Mouse (Mus musculus) stomach, embryonic 16.5 days (tissue): ENCODE data around the gene Gtf2h1. TPM values are rescaled to one million over a fixed set of nuclear protein-coding genes. Genes with fewer than 3 reads are reported as not detected.
"Not testable (repeated sequence)": the region's sequence is repeated elsewhere in the genome, so short reads cannot be mapped to it uniquely, and the experiment has no call there.

Experiments
- ATAC-seq: fragments of 200-750 bp; cut with Nextera tagmentation; 2 replicates; pipeline ENCODE4 v1.8.0; 2017; ENCODE audit warnings: moderate number of reproducible peaks, moderate TSS enrichment; ENCODE audit not compliant: insufficient read depth, low FRiP score
- H3K27ac ChIP-seq: fragments of 300-500 bp; sonication (generic); 2 replicates; pipeline ENCODE4 v1.5.1; 2014; ENCODE audit warnings: low read length
- H3K27me3 ChIP-seq: fragments of 300-500 bp; sonication (generic); 2 replicates; pipeline ENCODE4 v1.6.1; 2014; ENCODE audit warnings: low read length, control low read depth, mixed read lengths; ENCODE audit not compliant: control insufficient read depth, insufficient read depth
- H3K36me3 ChIP-seq: fragments of 300-500 bp; sonication (generic); 2 replicates; pipeline ENCODE4 v1.6.1; 2014; ENCODE audit warnings: low read length; ENCODE audit not compliant: control insufficient read depth, insufficient read depth
- H3K4me1 ChIP-seq: fragments of 300-500 bp; sonication (generic); 2 replicates; pipeline ENCODE4 v1.6.1; 2014; ENCODE audit warnings: low read length, control low read depth, mixed read lengths; ENCODE audit not compliant: control insufficient read depth, insufficient read depth
- H3K4me2 ChIP-seq: fragments of 300-500 bp; sonication (generic); 2 replicates; pipeline ENCODE4 v1.6.1; 2014; ENCODE audit warnings: low read depth, low read length, mixed read lengths
- H3K4me3 ChIP-seq: fragments of 300-500 bp; sonication (generic); replicated peaks from 2 replicates; pipeline ENCODE4 v1.5.1; 2014; ENCODE audit warnings: mild to moderate bottlenecking, low read length
- H3K9ac ChIP-seq: fragments of 300-500 bp; sonication (generic); 2 replicates; pipeline ENCODE4 v1.6.1; 2014; ENCODE audit warnings: low read length
- H3K9me3 ChIP-seq: fragments of 300-500 bp; sonication (generic); replicated peaks from 2 replicates; pipeline ENCODE4 v1.6.1; 2016; ENCODE audit warnings: low read length, control low read depth; ENCODE audit not compliant: control insufficient read depth
- WGBS: fragments of 180-500 bp; shearing (Covaris S2); extraction: QIAGEN DNeasy Blood & Tissue Kit; methylation state at CpG from one replicate; pipeline ENCODE4 v1.1.7; 2014; 5-methylcytosine and 5-hydroxymethylcytosine counted together
- polyA plus RNA-seq: library from polyadenylated mRNA; unstranded; fragments of >200 nt; fragmentation: Nextera tagmentation; extraction: Ambion mirVana; gene quantifications from 2 replicates; pipeline ENCODE4 v1.2.1, GENCODE M21; 2015

Gene Gtf2h1
- polyA plus RNA-seq, 1 experiment from 2014 or later = 51.6 TPM

GRCm38 (mm10) chr7:46827046-46827802, 31.3 kb downstream of the Gtf2h1 start:
- Histone ChIP-seq H3K9ac (no peak overlapping the region), H3K36me3 (peaks cover 10% of the 10 kb centered on the region), H3K9me3 (no peaks in the 10 kb centered on the region), H3K4me2 (no peak overlapping the region), H3K4me3 (no peak overlapping the region), H3K27ac (no peak overlapping the region), H3K4me1 (0 out of 2 replicates have a peak, but pooled peaks cover 4% of the 10 kb centered on the region), H3K27me3 (no peaks in the 10 kb centered on the region)
- WGBS = 52% methylated on average over 20 of the region's 20 CpGs
- ATAC-seq = no peak

- peaks cover 4% of the 10 kb centered on the region; the same call in 1 of the 2 replicates for H3K36me3 ChIP-seq
- no peak overlapping the region for H3K4me3 ChIP-seq
- no peak overlapping the region for H3K4me2 ChIP-seq
- no peaks in the 10 kb centered on the region for H3K9me3 ChIP-seq
- H3K27ac ChIP-seq = no peak overlapping the region
- no peaks in the 10 kb centered on the region for H3K27me3 ChIP-seq
- H3K4me1 ChIP-seq = 0 out of 2 replicates have a peak, but pooled peaks cover 4% of the 10 kb centered on the region
- no peak overlapping the region for H3K9ac ChIP-seq
- no peak for ATAC-seq
- WGBS = 84% methylated on average over 2 of the region's 2 CpGs
Observed at GRCm38 (mm10) chr7:46827803-46828184, 31.9 kb downstream of the Gtf2h1 start.

GRCm38 (mm10) chr7:46829911-46830310, 34.0 kb downstream of the Gtf2h1 start:
- H3K4me2 ChIP-seq = no peak overlapping the region
- H3K9ac ChIP-seq = no peak overlapping the region
- no peaks in the 10 kb centered on the region for H3K36me3 ChIP-seq
- H3K4me1 ChIP-seq = 0 out of 2 replicates have a peak, but pooled peaks cover 6% of the 10 kb centered on the region
- no peak for ATAC-seq
- no peaks in the 10 kb centered on the region for H3K27me3 ChIP-seq
- no peaks in the 10 kb centered on the region for H3K9me3 ChIP-seq
- H3K4me3 ChIP-seq = no peak overlapping the region
- WGBS = 81% methylated on average over 12 of the region's 12 CpGs
- no peak overlapping the region for H3K27ac ChIP-seq

- Histone ChIP-seq H3K9ac (no peak overlapping the region), H3K27me3 (no peaks in the 10 kb centered on the region), H3K4me3 (no peak overlapping the region), H3K4me1 (0 out of 2 replicates have a peak, but pooled peaks cover 6% of the 10 kb centered on the region), H3K27ac (peak overlapping the region; percentile 21; the same call in 1 of the 2 replicates), H3K9me3 (no peaks in the 10 kb centered on the region), H3K4me2 (no peak overlapping the region), H3K36me3 (no peaks in the 10 kb centered on the region)
- WGBS = 50% methylated on average over 13 of the region's 13 CpGs
- 0 out of 2 replicates have a peak, but pooled peaks have one; percentile 22 for ATAC-seq
Observed at GRCm38 (mm10) chr7:46830799-46831590, 35.1 kb downstream of the Gtf2h1 start.

- Histone ChIP-seq H3K4me3 (no peak overlapping the region), H3K4me2 (no peak overlapping the region), H3K27ac (no peak overlapping the region), H3K4me1 (0 out of 2 replicates have a peak, but pooled peaks cover 6% of the 10 kb centered on the region), H3K27me3 (no peaks in the 10 kb centered on the region), H3K9ac (no peak overlapping the region), H3K36me3 (no peaks in the 10 kb centered on the region), H3K9me3 (no peaks in the 10 kb centered on the region)
- 78% methylated on average over 8 of the region's 8 CpGs for WGBS
- ATAC-seq = no peak
Observed at GRCm38 (mm10) chr7:46831693-46832092, 35.8 kb downstream of the Gtf2h1 start.

GRCm38 (mm10) chr7:46832112-46832810, 36.4 kb downstream of the Gtf2h1 start:
- H3K9me3 ChIP-seq, H3K36me3 ChIP-seq, H3K27me3 ChIP-seq, H3K4me3 ChIP-seq, H3K4me1 ChIP-seq, H3K27ac ChIP-seq, H3K9ac ChIP-seq, H3K4me2 ChIP-seq, ATAC-seq: not testable (repeated sequence)
- 88% methylated on average over 11 of the region's 11 CpGs for WGBS

GRCm38 (mm10) chr7:46833266-46833665, 37.4 kb downstream of the Gtf2h1 start:
- Histone ChIP-seq H3K9ac (no peak overlapping the region), H3K9me3 (no peaks in the 10 kb centered on the region), H3K4me1 (peaks cover 13% of the 10 kb centered on the region), H3K4me2 (no peak overlapping the region), H3K27ac (peak overlapping the region; percentile 21; the same call in 1 of the 2 replicates), H3K27me3 (no peaks in the 10 kb centered on the region), H3K36me3 (no peaks in the 10 kb centered on the region), H3K4me3 (no peak overlapping the region)
- 55% methylated on average over 6 of the region's 6 CpGs for WGBS
- ATAC-seq = peak; percentile 77

GRCm38 (mm10) chr7:46833670-46834255, 37.9 kb downstream of the Gtf2h1 start:
- no peaks in the 10 kb centered on the region for H3K36me3 ChIP-seq
- H3K4me3 ChIP-seq = no peak overlapping the region
- no peak for ATAC-seq
- peak overlapping the region; percentile 21; the same call in 1 of the 2 replicates for H3K27ac ChIP-seq
- WGBS = 73% methylated on average over 7 of the region's 7 CpGs
- peaks cover 17% of the 10 kb centered on the region for H3K4me1 ChIP-seq
- H3K27me3 ChIP-seq = no peaks in the 10 kb centered on the region
- no peak overlapping the region for H3K9ac ChIP-seq
- H3K9me3 ChIP-seq = no peaks in the 10 kb centered on the region
- H3K4me2 ChIP-seq = no peak overlapping the region
